Mouse (Mus musculus) splenic B cell, adult 2 months (primary cell): ENCODE data around the gene Zbtb11.
"Not testable (repeated sequence)": the region's sequence is repeated elsewhere in the genome, so short reads cannot be mapped to it uniquely, and the experiment has no call there.

Source experiments
- DNase-seq: peaks from one replicate; pipeline ENCODE4 v3.0.0-alpha.2; 2011; ENCODE audit warnings: low read depth, low spot score
- H3K27me3 ChIP-seq: 2 replicates; pipeline ENCODE4 v1.6.1; 2012; ENCODE audit warnings: mild to moderate bottlenecking, low read length, moderate library complexity, mixed read lengths; ENCODE audit not compliant: control insufficient read depth, poor library complexity, insufficient read depth, severe bottlenecking
- H3K36me3 ChIP-seq: 2 replicates; pipeline ENCODE4 v1.6.1; 2012; ENCODE audit warnings: mild to moderate bottlenecking, low read length, moderate library complexity, mixed read lengths; ENCODE audit not compliant: control insufficient read depth, poor library complexity, insufficient read depth, severe bottlenecking

The Zbtb11 gene

DNA sequence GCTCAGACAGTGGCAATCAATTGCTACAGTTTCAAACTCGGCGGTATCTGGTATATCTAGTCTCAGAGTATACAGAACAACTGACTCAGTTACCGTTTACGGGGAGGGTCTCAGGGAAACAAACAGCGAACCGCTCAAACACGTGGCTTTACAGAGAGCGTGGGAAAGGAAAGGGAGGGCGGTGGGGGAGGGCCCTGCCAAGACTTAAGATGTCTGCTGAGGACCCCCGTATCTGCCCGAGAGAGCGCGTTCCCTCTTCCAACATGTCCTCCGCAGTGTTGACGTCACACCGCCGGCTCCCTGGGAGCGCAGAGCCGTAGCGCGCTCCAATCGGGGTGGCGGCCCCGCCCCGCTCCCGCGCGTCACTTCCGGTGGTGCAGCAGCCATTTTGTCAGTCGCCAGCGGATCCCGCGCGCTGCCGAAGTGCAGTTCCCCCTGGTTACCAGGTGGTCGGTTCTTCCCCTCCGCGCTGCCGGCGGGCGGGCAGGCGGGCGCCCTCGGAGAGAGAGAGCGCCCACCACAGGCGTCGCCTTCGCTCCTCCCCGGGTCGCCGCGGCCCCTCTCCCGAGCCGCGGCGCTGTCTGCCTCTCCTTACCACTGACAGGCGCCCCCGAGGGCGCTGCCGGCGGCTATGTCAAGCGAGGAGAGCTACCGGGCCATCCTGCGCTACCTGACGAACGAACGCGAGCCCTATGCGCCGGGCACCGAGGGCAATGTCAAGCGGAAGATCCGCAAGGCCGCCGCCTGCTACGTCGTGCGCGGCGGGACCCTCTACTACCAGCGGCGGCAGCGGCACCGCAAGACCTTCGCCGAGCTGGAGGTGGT, at the start of gene Zbtb11:
Gene Zbtb11 (plus strand): TSS at position 453 of the 825 bp plus-strand sequence.
- peaks cover 16% of the 10 kb centered on the region for H3K36me3 ChIP-seq
- H3K27me3 ChIP-seq = no peaks in the 10 kb centered on the region
- DNase-seq = peak; percentile 100

DNA sequence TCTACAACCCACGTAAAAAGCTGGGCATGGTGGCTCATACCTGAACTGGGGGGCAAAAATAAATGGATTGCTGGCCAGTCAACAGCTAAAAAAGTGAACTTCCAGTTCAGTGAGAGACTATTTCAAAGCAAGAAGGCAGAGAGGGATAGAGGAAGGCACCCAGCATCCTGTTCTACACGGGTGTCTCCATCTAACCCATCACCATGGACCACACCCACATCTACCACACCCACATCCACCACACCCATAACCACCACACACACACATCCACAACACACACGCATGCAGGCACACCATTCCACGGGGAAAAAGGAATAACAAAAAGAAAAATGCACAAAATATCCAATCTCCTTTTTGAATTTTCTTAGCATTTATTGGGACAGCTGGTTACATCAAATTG, 49.7 kb upstream of the Zbtb11 start:
- Histone ChIP-seq H3K36me3 (peaks cover 3% of the 10 kb centered on the region; the same call in 1 of the 2 replicates), H3K27me3 (no peaks in the 10 kb centered on the region)
- DNase-seq = no peak

DNA sequence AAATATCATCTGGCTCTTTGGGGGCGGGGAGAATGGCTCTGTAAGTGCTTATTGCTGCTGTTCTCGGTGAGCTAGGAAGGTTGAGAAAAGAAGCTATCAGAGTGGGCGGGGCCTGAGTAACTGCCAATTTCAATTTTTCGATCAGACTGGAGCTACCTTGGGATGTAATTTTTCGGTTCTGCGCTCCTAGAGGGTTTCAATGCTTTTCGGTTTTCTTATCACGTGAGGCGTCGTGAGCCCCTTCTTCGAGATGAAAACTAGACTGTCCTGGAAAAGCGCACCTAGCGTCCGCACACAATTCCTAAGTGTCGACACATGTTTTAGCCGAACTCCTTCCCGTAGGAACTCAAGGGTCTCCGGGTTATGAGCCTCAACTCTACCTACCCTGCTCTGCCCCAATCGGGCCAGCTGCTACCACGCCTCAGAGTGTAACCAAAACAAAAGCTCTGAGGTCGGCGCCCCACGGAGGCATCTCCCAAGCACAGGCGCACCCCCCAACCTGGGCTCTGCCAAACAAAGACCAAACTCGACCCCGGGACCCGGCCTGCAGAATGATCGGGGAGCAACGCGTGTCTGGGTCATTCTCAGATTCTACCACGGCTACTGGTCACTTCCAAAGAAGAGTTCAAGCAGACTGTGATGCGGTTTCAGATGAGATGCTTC, 39.9 kb upstream of the Zbtb11 start:
- Histone ChIP-seq H3K27me3 (no peaks in the 10 kb centered on the region), H3K36me3 (no peaks in the 10 kb centered on the region)
- DNase-seq = peak; percentile 45

DNA sequence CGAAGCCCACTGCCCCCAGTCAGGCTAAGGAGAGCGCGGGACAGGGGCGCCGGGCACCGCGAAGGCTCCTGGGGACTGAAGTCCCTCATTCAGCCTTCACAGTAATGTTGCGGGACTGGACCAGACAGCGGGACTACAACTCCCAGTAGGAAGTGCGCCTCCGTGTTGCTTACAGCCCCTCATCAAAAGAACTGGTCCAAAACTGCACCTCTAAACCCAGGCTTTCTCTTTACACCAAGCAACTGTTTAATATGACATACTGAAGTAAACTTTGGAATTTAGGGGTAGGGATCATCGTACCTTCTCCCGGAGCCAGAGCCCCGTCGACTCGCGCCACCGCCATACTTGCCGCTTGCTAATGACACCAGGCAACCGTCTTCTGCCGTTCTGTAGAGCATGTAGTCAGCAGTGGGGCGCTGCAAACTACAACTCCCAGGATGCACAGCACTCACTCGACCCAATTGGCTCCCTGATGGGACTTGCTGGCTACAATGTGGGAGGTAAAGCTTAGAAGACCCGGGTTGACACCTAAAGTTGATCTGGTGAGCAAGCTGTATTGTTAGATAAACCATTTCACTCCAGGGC, 39.1 kb upstream of the Zbtb11 start, which contains the start of gene Cep97:
Gene Cep97 (minus strand): TSS at position 403 of the 585 bp plus-strand sequence.
- peak; percentile 94 for DNase-seq
- Histone ChIP-seq H3K27me3 (no peaks in the 10 kb centered on the region), H3K36me3 (no peaks in the 10 kb centered on the region)

DNA sequence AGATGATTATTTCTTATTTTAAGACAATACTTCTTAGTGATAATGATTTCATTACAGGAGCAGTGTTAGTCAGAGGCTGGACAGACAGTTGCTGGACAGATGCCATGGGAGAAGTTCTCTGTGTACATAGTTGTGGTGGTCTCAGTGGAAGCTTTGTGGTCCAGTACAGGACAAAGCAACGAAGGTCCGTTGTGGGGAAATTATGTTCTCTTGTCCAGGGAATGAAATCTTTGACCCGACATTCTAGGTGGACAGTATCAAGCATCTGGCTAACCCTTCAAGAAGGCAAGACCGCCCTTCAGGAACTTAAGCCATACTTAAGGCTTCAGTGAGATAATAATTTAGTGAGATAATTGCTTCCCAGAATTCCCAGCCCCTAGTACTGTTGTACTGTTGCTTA, 34.9 kb upstream of the Zbtb11 start:
- DNase-seq = no peak
- Histone ChIP-seq H3K27me3 (no peaks in the 10 kb centered on the region), H3K36me3 (no peaks in the 10 kb centered on the region)

DNA sequence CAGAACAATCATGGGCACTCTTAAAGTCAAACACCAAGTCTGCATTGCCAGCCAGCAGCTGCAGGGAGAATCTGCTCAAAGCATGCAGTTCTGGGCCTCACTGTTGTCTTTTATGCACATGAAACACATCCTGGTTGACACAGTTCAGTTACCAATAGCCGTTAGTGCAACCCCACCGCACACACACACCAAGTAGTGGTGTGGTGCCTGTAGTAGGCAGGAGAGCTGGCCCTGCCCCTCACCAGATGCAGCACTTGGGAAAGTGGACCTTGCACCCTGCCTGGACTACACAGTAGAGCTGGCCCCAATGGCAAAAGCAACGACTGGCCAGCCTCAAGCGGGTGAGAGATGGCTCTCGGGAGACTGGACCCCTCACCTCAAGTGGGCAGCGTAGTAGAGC, 34.0 kb upstream of the Zbtb11 start:
- no peaks in the 10 kb centered on the region for H3K36me3 ChIP-seq
- no peak for DNase-seq
- H3K27me3 ChIP-seq = no peaks in the 10 kb centered on the region

DNA sequence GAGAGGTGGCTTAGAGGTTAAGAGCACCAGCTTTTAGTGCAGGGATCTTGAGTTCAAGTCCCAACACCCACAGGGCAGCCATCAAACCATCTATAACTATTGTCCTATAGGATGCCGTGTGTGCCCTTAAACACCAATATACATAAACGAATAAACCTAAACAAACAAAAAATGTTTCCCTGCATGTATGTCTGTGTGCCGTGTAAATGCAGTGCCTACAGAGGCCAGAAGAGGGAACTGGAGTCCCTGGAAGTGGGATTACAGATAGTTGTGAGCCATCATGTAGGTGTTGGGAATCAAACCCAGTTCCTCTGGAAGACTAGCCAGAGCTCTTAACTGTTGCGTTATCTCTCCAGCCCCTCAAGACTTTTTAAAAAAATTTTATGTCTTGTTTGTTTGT, 32.9 kb upstream of the Zbtb11 start:
- Histone ChIP-seq H3K36me3 (no peaks in the 10 kb centered on the region), H3K27me3 (no peaks in the 10 kb centered on the region)
- no peak for DNase-seq

DNA sequence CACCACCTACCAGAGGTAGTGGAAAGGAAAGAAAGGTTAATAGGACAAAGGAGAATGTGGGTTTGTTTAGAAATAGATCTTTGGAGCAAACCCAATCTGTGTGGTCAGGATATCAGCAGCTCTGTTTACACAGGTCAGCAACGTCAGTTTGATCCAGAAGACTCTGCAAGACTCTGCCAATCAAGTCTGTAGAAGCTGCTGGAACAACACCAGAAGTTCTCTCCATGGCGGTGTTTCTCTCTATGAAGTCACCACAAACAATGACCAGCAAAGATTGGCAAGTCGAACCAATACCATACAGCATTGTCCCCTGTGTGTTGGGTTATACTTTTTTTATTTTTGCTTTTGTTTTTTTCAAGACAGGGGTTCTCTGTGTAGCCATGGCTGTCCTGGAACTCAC, 26.4 kb upstream of the Zbtb11 start:
- Histone ChIP-seq H3K36me3 (no peaks in the 10 kb centered on the region), H3K27me3 (no peaks in the 10 kb centered on the region)
- DNase-seq = no peak

DNA sequence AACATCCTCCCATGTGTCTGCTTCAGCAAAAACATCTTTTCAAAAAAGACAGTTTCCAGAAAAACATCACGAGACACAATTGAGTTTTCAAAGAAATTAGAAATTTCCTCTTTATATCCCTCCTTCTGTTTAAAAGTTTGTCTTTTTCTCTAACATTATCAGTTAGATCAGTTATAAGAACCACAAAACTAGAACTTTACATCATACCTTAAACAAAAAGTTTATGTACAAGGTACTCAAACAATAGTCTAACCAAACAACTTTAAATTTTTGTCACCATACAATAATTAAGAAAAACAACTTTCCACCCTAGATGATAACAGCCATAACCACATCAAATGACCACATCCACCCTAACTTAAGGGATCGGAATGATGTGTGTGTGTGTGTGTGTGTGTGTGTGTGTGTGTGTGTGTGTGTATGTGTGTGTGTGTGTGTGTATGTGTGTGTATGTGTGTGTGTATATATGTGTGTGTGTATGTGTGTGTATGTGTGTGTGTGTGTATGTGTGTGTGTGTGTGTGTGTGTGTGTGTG, 25.7 kb upstream of the Zbtb11 start:
- not testable (repeated sequence) for H3K27me3 ChIP-seq, H3K36me3 ChIP-seq, DNase-seq

DNA sequence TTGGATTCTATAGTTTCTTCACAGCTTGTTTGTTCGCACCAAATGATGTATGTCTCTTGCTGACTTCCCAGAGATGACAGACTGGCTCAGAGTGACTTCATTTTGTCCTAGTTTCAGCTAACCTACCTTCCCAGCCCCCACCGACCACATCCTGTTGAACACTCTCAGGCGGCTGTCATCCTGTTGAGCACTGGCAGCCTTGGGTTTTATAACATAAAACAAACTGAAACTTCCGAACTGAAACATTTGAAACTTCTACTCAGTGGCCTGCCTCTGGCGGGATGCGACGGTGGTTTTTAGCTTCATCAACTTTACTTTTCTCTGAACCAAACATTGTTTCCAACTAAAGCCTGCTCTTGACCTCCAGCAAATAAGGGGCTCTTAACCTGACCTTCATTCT, 24.7 kb upstream of the Zbtb11 start:
- H3K36me3 ChIP-seq = no peaks in the 10 kb centered on the region
- no peaks in the 10 kb centered on the region for H3K27me3 ChIP-seq
- DNase-seq = peak; percentile 89

DNA sequence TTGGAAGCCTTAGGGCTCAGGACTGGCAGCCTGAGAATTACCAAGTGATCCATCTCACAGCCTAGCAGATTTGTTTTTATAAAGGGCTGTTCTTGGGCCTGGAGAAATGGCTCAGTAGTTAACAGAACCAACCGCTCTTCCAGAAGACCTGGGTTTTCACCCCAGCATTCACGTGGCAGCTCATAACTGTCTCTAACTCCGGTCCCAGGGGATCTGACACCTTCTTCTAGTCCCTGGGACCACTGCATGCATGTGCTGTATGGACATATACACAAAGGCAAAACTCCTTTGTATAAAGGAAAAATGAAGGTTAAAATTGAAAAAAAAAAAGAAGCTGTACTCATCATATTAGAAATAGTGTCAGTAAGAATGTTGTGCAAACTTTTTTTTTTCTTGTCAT, 23.2 kb upstream of the Zbtb11 start:
- DNase-seq = peak; percentile 27
- no peaks in the 10 kb centered on the region for H3K27me3 ChIP-seq
- no peaks in the 10 kb centered on the region for H3K36me3 ChIP-seq

DNA sequence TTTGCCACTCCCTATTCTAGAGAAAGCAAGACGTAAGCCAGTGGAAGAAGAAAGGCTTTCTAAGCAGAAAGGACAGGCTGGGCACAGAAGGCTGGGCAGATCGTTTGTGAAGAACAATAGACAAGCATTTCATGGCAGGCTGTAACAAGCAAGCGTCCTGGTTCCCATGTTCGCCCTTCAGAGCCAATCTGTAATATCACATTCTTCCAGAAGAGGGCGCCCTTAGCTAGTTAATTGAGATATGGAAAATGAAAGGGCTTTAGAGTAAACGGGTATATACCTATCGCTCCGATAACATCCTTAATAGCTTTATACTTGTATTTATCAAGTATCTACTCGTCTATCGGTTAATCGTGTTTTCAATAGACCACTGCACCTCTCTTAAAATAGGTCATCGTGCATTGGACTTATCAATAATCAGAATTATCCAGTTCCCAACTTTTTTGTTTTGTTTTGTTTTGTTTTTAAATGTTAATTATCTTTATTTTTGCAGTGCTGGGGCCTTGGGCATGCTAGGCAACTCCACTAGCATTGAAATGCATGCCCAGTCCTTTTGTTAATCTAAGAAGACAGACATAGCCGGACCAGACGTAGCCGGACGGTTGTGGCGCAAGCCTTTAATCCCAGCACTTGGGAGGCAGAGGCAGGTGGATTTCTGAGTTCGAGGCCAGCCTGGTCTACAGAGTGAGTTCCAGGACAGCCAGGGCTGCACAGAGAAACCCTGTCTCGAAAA, 22.6 kb upstream of the Zbtb11 start:
- Histone ChIP-seq H3K36me3 (no peaks in the 10 kb centered on the region), H3K27me3 (no peaks in the 10 kb centered on the region)
- DNase-seq = peak; percentile 93

DNA sequence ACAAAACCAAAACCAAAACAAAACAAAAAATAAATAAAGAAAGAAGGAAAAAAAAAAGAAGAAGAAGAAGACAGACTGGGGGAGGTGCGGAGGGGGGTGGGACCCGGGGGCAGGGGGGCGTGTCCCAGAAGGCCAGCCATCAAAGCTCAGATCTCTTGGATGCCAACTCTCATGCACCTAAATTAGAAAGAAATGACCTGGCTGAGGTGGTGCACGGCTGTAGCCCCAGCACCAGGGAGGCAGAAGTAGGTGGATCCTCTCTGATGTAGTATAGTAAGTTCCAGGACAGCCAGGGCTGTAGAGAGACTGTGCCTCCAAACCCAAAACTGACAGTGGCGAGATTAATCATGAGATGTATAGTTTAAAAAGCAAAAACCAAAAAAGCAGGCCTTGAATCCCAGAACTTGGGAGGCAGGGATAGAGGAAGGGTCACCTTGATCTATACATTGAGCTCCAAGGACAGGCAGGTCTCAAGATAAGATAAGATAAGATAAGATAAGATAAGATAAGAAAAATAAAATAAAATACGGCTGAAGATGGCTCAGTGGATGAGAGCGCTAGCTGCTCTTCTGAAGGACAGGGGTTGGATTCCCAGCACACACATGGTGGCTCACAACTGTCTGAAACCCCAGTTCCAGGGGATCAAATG, 21.9 kb upstream of the Zbtb11 start:
- no peak for DNase-seq
- no peaks in the 10 kb centered on the region for H3K27me3 ChIP-seq
- no peaks in the 10 kb centered on the region for H3K36me3 ChIP-seq

DNA sequence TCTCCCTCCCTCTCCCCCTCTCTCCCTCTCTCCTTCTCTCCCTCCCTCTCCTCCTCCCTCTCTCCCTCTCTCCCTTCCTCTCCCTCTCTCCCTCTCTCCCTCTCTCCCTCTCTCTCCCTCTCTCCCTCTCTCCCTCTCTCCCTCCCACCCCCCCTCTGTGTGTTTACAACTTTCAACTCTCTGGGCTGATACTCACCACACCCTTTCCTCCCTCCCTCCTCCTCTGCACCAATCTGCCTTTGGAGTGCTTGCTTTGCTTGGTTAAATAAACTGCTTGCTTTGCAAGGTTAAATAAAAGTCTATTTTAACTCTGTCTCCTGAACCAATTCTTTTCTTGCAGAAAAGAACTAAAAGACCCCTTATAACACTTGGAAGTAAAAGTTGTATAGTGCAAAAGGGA, 20.9 kb upstream of the Zbtb11 start:
- Histone ChIP-seq H3K36me3 (no peaks in the 10 kb centered on the region), H3K27me3 (no peaks in the 10 kb centered on the region)
- DNase-seq = no peak
